Mouse (Mus musculus) hindbrain, postnatal 0 days (tissue): ENCODE results near the gene Eif2b2. TPM values are rescaled to one million over a fixed set of nuclear protein-coding genes. Genes with fewer than 3 reads are reported as not detected.

Source experiments
- ATAC-seq: fragments of 200-750 bp; cut with Nextera tagmentation; 2 replicates; pipeline ENCODE4 v1.8.0; 2017; ENCODE audit warnings: mild to moderate bottlenecking, moderate TSS enrichment, moderate library complexity
- DNase-seq: peaks from one replicate; pipeline ENCODE4 v3.0.0-alpha.2; 2015; ENCODE audit warnings: low spot score
- H3K27ac ChIP-seq: fragments of 300-500 bp; sonication (generic); 2 replicates; pipeline ENCODE4 v1.5.1; 2014; ENCODE audit warnings: mild to moderate bottlenecking
- H3K27me3 ChIP-seq: fragments of 300-500 bp; sonication (generic); 2 replicates; pipeline ENCODE4 v1.6.1; 2014; ENCODE audit warnings: low read length, mixed read lengths; ENCODE audit not compliant: insufficient read depth
- H3K36me3 ChIP-seq: fragments of 300-500 bp; sonication (generic); 2 replicates; pipeline ENCODE4 v1.6.1; 2014; ENCODE audit warnings: low read length, mixed read lengths; ENCODE audit not compliant: insufficient read depth
- H3K4me1 ChIP-seq: fragments of 300-500 bp; sonication (generic); 2 replicates; pipeline ENCODE4 v1.6.1; 2014; ENCODE audit warnings: antibody characterized with exemption, low read length, mixed read lengths; ENCODE audit not compliant: insufficient read depth
- H3K4me2 ChIP-seq: fragments of 300-500 bp; sonication (generic); 2 replicates; pipeline ENCODE4 v1.6.1; 2014; ENCODE audit warnings: low read depth, mild to moderate bottlenecking, low read length, moderate library complexity, mixed read lengths
- H3K4me3 ChIP-seq: fragments of 300-500 bp; sonication (generic); 2 replicates; pipeline ENCODE4 v1.5.1; 2014; ENCODE audit warnings: low read length
- H3K9ac ChIP-seq: fragments of 300-500 bp; sonication (generic); replicated peaks from 2 replicates; pipeline ENCODE4 v1.6.1; 2014; ENCODE audit warnings: mild to moderate bottlenecking, low read length, moderate library complexity, mixed read lengths
- H3K9me3 ChIP-seq: fragments of 300-500 bp; sonication (generic); 2 replicates; pipeline ENCODE4 v1.6.1; 2016; ENCODE audit warnings: low read length, mixed read lengths
- CTCF ChIP-seq: IDR thresholded peaks from 2 replicates; pipeline ENCODE4 v1.5.1; 2016; ENCODE audit warnings: antibody characterized with exemption, control low read depth, low read depth
- WGBS: fragments of 180-500 bp; shearing (Covaris S2); extraction: QIAGEN DNeasy Blood & Tissue Kit; methylation state at CpG from one replicate; pipeline ENCODE4 v1.1.7; 2014; 5-methylcytosine and 5-hydroxymethylcytosine counted together
- polyA plus RNA-seq: library from polyadenylated mRNA; unstranded; fragments of >200 nt; fragmentation: Nextera tagmentation; extraction: Ambion mirVana; gene quantifications from 2 replicates; pipeline ENCODE4 v1.2.1, GENCODE M21; 2015
- total RNA-seq: library from RNA; depleted of rRNA; stranded (reverse); fragments of >200 nt; gene quantifications from 2 replicates; pipeline ENCODE4 v1.2.3, GENCODE M21; 2014

The Eif2b2 gene
- total and polyA plus RNA-seq, 2 experiments from 2014 or later, result 87.9 to 91.0 TPM

GRCm38 (mm10) chr12:85175926-85176845 lies 43.1 kb upstream of the Eif2b2 start:
- TF ChIP-seq CTCF, result no peak
- WGBS, result 17% methylated on average over 11 of the region's 11 CpGs
- DNase-seq (peak; percentile 81), ATAC-seq (peak; percentile 78)
- Histone ChIP-seq H3K4me3 (peak overlapping the region; percentile 32), H3K27ac (peak overlapping the region; percentile 67; the same call in 1 of the 2 replicates), H3K9ac (peak overlapping the region; percentile 10; the same call in 1 of the 2 replicates), H3K4me2 (peak overlapping the region; percentile 64), H3K4me1 (peaks cover 25% of the 10 kb centered on the region), H3K9me3 (no peaks in the 10 kb centered on the region), H3K27me3 (peaks cover 3% of the 10 kb centered on the region; the same call in 1 of the 2 replicates), H3K36me3 (no peaks in the 10 kb centered on the region)

GRCm38 (mm10) chr12:85176846-85177523 lies 42.3 kb upstream of the Eif2b2 start:
- no peak for ATAC-seq
- Histone ChIP-seq H3K4me1 (peaks cover 33% of the 10 kb centered on the region), H3K27me3 (peaks cover 3% of the 10 kb centered on the region; the same call in 1 of the 2 replicates), H3K4me3 (peak overlapping the region; percentile 32), H3K36me3 (no peaks in the 10 kb centered on the region), H3K9ac (peak overlapping the region; percentile 42), H3K4me2 (peak overlapping the region; percentile 64), H3K9me3 (no peaks in the 10 kb centered on the region), H3K27ac (peak overlapping the region; percentile 27; the same call in 1 of the 2 replicates)
- peak; percentile 44 for DNase-seq
- no peak for TF ChIP-seq CTCF
- 9% methylated on average over 32 of the region's 32 CpGs for WGBS

DNA sequence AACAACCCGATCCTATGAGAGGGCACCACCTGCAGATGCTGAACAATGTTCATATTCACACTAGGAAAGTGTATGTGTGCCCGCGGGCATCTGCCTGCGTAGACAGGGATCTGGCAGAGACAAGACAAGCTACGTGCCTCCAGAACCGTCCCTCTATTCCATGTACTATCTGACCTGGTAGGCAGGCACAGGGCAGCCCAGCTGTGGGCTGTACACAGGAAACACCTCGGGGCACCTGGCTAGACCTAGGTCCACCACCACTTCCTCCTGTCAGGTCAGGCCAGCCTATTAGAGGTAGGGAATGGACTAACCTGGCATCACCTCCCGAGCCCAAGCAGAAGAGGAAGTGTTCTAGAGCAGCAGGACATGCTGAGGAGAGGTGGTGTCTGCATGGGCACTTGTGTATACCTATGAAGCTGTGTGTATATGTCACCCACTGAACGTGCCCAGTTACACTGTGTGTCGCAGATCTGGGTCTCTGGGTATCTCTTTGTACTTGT lies 41.5 kb upstream of the Eif2b2 start, which contains the start of gene Pgf:
Gene Pgf (minus strand): TSS at position 51 of the 500 bp plus-strand sequence.
- no peaks in the 10 kb centered on the region for H3K9me3 ChIP-seq
- DNase-seq, result no peak
- H3K27ac ChIP-seq, result peak within 1 kb of the TSS; percentile 27; the same call in 1 of the 2 replicates
- H3K4me3 ChIP-seq, result peak within 1 kb of the TSS; percentile 32
- peaks cover 3% of the 10 kb centered on the region; the same call in 1 of the 2 replicates for H3K27me3 ChIP-seq
- 74% methylated on average over 10 of the region's 10 CpGs for WGBS
- TF ChIP-seq CTCF, result no peak
- peak within 1 kb of the TSS; percentile 42 for H3K9ac ChIP-seq
- H3K36me3 ChIP-seq, result no peaks in the 10 kb centered on the region
- H3K4me2 ChIP-seq, result peak within 1 kb of the TSS; percentile 64
- ATAC-seq, result no peak
- H3K4me1 ChIP-seq, result peaks cover 37% of the 10 kb centered on the region

- TF ChIP-seq CTCF, result no peak
- 79% methylated on average over 2 of the region's 2 CpGs for WGBS
- Histone ChIP-seq H3K9ac (no peak overlapping the region), H3K27me3 (peaks cover 3% of the 10 kb centered on the region; the same call in 1 of the 2 replicates), H3K4me3 (no peak overlapping the region), H3K4me1 (peaks cover 37% of the 10 kb centered on the region), H3K9me3 (no peaks in the 10 kb centered on the region), H3K27ac (no peak overlapping the region), H3K36me3 (no peaks in the 10 kb centered on the region), H3K4me2 (no peak overlapping the region)
- no peak for DNase-seq
- ATAC-seq, result no peak
Observed at GRCm38 (mm10) chr12:85178294-85178693, 41.0 kb upstream of the Eif2b2 start.

DNA sequence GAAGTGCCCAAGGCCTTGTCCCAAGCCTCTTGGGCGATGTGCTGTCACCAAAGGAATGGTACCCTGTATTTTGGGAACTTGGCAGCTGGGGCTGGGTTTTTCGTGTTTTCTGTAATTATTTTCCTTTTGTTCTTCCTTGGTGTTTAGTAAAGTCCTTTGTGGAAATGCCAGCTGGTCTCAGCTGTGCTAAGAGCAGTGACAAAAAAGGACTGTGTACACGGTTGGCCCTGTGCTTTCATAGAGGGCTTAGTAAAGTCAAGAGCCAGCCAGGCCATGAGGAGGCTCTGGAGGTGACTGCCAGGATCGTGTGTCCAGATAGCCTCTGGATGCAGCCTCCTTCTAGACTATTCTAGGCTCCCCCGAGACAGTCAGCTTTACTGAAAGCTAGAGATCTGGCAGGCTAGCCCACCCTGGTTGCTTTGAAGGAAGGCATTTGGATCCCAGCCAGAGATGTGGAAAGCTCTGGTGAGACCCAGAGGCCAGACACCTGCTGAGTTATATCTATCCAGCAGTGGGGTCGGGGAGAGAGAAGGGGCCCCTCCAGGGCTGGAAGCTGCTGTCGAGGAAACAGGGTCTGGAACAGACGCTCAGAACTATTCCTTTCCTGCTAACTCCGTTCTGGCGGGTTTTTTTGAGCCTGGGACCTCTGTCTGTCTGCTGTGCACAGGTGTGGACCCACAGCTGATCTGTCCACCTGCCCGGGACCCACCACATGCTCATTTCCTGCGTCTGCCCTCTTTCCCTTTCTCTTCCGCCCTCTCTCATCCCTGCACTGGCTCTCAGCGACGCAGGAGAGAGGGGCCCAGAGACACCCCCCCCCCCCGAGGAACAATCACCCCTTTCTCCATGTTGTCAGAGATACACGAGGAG lies 37.6 kb upstream of the Eif2b2 start:
- no peaks in the 10 kb centered on the region; the same call in 1 of the 2 replicates for H3K27me3 ChIP-seq
- H3K9me3 ChIP-seq, result no peaks in the 10 kb centered on the region
- ATAC-seq (peak; percentile 45), DNase-seq (peak; percentile 33)
- 0 out of 2 replicates have a peak overlapping the region, but pooled peaks have one; percentile 17 for H3K9ac ChIP-seq
- H3K36me3 ChIP-seq, result no peaks in the 10 kb centered on the region
- H3K4me1 ChIP-seq, result peaks cover 19% of the 10 kb centered on the region
- TF ChIP-seq CTCF, result no peak
- 16% methylated on average over 17 of the region's 17 CpGs for WGBS
- no peak overlapping the region for H3K4me3 ChIP-seq
- H3K4me2 ChIP-seq, result peak overlapping the region; percentile 31
- no peak overlapping the region for H3K27ac ChIP-seq
